Mouse (Mus musculus): ENCODE measurements at regions not wholly inside any gene's neighbourhood (a gene's known extent, or its start where the extent isn't known, plus 50 kb on each side); places are given as distances from the start of the nearest gene placed in this dataset.

DNA sequence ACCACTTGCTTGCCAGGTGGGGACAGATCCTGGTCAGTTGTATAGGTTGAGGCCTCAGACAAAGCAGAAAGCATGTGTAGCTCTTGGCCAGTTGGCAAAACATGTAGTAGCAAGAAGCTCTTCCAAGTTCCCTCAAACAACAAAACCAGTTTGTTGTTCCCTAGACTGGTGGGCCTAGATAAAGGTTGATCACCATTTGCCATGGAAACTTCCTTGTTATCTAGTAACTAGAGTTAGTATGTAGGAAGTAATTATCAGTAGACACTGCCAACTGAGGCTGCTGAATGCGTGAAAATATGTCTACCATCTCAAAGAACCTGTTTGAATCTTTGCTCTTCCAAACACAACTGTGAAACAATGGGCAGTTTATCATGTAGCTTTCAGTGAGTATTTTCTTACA lies 1098.7 kb downstream of the Pcdh18 start:
- no peak overlapping the region for H3K9ac ChIP-seq (ENCODE audit: low read depth, low read length)
- H3K27me3 ChIP-seq (ENCODE audit: control insufficient read depth, insufficient read depth, low read length) = no peaks in the 10 kb centered on the region
- 75% methylated on average over 1 of the region's 1 CpGs for WGBS
- TF ChIP-seq POLR2A (IDR thresholded peaks at IDR 0.05; ENCODE audit: extremely low read depth, insufficient read depth, low read length) = no peak
- no peak for TF ChIP-seq CTCF (IDR thresholded peaks at IDR 0.05; ENCODE audit: low read depth, low read length)
- H3K4me3 ChIP-seq (ENCODE audit: insufficient read depth, low read depth, low read length) = no peak overlapping the region
- H3K4me1 ChIP-seq (ENCODE audit: control insufficient read depth, insufficient read depth, low read length) = no peaks in the 10 kb centered on the region
- DNase-seq (ENCODE audit: extremely low read depth, low read depth, low spot score) = no peak
- no peaks in the 10 kb centered on the region for H3K36me3 ChIP-seq (ENCODE audit: control insufficient read depth, insufficient read depth, low read length)
- H3K79me2 ChIP-seq (ENCODE audit: control insufficient read depth, insufficient read depth, low read length) = no peaks in the 10 kb centered on the region
- no peak overlapping the region for H3K27ac ChIP-seq (replicated peaks; ENCODE audit: insufficient read depth, low read depth, low read length)

DNA sequence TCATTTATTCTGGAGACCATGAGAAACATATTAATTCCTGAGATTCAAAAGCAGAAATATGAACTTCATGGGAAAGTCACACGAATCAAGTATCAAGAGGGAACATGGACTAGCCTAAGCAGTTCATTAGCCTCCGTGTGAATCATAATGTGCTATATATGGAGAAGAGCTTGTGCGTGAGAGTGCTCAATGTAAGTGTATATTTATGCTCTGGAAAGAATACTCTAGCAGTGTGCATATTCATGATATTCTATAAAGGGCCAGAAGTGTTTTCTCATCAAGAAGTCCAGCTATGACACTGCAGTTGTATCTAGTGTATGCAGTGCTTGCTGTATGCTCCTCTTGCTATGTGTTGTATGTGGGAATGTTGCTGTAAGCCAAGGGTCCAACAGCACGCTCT lies 1102.0 kb downstream of the Pcdh18 start:
- H3K4me1 ChIP-seq (ENCODE audit: control insufficient read depth, insufficient read depth, low read length) = no peaks in the 10 kb centered on the region
- no peak overlapping the region for H3K4me3 ChIP-seq (ENCODE audit: insufficient read depth, low read depth, low read length)
- no peaks in the 10 kb centered on the region for H3K27me3 ChIP-seq (ENCODE audit: control insufficient read depth, insufficient read depth, low read length)
- H3K27ac ChIP-seq (replicated peaks; ENCODE audit: insufficient read depth, low read depth, low read length) = no peak overlapping the region
- no peak overlapping the region for H3K9ac ChIP-seq (ENCODE audit: low read depth, low read length)
- H3K79me2 ChIP-seq (ENCODE audit: control insufficient read depth, insufficient read depth, low read length) = no peaks in the 10 kb centered on the region
- WGBS = 73% methylated on average over 4 of the region's 4 CpGs
- no peaks in the 10 kb centered on the region for H3K36me3 ChIP-seq (ENCODE audit: control insufficient read depth, insufficient read depth, low read length)
- TF ChIP-seq CTCF (IDR thresholded peaks at IDR 0.05; ENCODE audit: low read depth, low read length) (no peak), POLR2A (IDR thresholded peaks at IDR 0.05; ENCODE audit: extremely low read depth, insufficient read depth, low read length) (no peak)
- DNase-seq (ENCODE audit: extremely low read depth, low read depth, low spot score) = no peak

DNA sequence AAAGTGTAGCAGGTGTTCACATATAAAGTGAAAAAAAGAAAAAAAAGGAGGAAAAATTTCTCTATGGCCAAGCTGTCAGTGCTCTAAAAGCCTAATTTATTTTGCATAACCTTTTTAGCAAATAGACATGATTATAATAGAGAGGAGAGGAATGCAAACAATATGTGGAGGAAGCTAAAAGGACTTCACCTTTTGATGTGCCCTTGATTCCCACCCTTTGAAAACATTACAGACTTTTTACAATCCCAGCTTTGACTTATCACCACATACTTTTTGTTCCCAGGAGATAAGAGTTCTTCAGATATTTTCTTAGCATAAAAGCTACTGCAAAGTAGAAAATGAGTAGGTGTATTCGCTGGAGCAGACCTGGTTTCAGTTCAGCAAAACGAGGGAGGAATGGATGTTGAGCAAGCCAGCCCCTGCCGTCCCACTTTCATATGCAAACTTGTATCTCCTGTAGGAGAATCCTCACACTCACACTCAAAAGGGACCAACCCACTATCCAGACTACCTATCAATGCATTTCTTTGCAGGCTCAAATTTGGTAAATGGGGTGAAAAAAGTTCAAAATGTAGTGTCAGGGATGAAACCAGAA lies 1125.1 kb downstream of the Pcdh18 start:
- Histone ChIP-seq H3K36me3 (ENCODE audit: control insufficient read depth, insufficient read depth, low read length) (no peaks in the 10 kb centered on the region), H3K27ac (replicated peaks; ENCODE audit: insufficient read depth, low read depth, low read length) (no peak overlapping the region), H3K79me2 (ENCODE audit: control insufficient read depth, insufficient read depth, low read length) (no peaks in the 10 kb centered on the region), H3K27me3 (ENCODE audit: control insufficient read depth, insufficient read depth, low read length) (no peaks in the 10 kb centered on the region), H3K4me1 (ENCODE audit: control insufficient read depth, insufficient read depth, low read length) (no peaks in the 10 kb centered on the region), H3K9ac (ENCODE audit: low read depth, low read length) (no peak overlapping the region), H3K4me3 (ENCODE audit: insufficient read depth, low read depth, low read length) (no peak overlapping the region)
- no peak for TF ChIP-seq POLR2A (IDR thresholded peaks at IDR 0.05; ENCODE audit: extremely low read depth, insufficient read depth, low read length)
- no peak for TF ChIP-seq CTCF (IDR thresholded peaks at IDR 0.05; ENCODE audit: low read depth, low read length)
- no peak for DNase-seq (ENCODE audit: extremely low read depth, low read depth, low spot score)
- WGBS = 35% methylated on average over 3 of the region's 3 CpGs

DNA sequence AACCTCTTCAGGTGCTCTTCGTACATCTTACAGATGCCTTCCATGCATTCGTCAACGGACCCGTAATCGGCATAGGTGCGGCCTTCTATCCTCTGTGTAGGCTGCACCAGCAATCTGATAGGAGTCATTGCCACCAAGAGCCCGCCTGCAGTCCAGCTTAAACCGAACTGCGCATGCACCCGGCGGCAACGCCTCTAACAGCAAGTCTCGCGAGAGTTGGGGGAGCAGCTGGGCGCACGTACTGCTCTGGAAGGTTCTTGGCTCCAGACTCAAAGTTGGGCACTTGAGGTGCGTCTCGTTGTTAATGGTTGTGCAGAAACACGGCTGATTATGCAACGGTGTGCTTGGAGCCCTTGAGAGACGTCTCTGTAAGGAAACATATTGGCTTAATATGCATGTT lies 1148.2 kb downstream of the Pcdh18 start:
- DNase-seq (ENCODE audit: extremely low read depth, low read depth, low spot score) = no peak
- Histone ChIP-seq H3K79me2 (ENCODE audit: control insufficient read depth, insufficient read depth, low read length) (no peaks in the 10 kb centered on the region), H3K4me3 (ENCODE audit: insufficient read depth, low read depth, low read length) (no peak overlapping the region), H3K4me1 (ENCODE audit: control insufficient read depth, insufficient read depth, low read length) (no peaks in the 10 kb centered on the region; the same call in 1 of the 2 replicates), H3K36me3 (ENCODE audit: control insufficient read depth, insufficient read depth, low read length) (no peaks in the 10 kb centered on the region), H3K9ac (ENCODE audit: low read depth, low read length) (no peak overlapping the region), H3K27me3 (ENCODE audit: control insufficient read depth, insufficient read depth, low read length) (no peaks in the 10 kb centered on the region), H3K27ac (replicated peaks; ENCODE audit: insufficient read depth, low read depth, low read length) (no peak overlapping the region)
- 94% methylated on average over 21 of the region's 21 CpGs for WGBS
- no peak for TF ChIP-seq CTCF (IDR thresholded peaks at IDR 0.05; ENCODE audit: low read depth, low read length)
- TF ChIP-seq POLR2A (IDR thresholded peaks at IDR 0.05; ENCODE audit: extremely low read depth, insufficient read depth, low read length) = no peak

DNA sequence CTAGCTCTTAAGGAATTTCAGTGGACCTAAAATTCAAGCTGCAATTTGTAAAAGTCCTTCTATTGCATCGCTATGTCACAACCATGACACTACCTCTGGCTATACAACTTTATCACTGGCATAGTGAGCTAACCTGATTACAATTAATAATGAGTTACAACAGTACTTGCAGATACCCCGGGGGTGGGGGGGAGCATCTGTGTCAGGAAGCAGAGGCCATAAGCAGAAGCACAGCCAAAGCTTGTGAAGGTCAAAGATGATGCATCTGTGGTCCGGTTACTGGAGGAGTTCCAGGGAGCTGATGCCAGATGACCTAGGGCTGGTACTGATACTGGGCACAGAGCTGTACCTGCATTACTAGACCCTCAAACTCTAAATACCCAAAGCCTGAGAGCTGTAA lies 1152.3 kb downstream of the Pcdh18 start:
- no peak for TF ChIP-seq CTCF (IDR thresholded peaks at IDR 0.05; ENCODE audit: low read depth, low read length)
- no peak for TF ChIP-seq POLR2A (IDR thresholded peaks at IDR 0.05; ENCODE audit: extremely low read depth, insufficient read depth, low read length)
- no peak overlapping the region for H3K27ac ChIP-seq (replicated peaks; ENCODE audit: insufficient read depth, low read depth, low read length)
- no peak overlapping the region for H3K4me3 ChIP-seq (ENCODE audit: insufficient read depth, low read depth, low read length)
- H3K36me3 ChIP-seq (ENCODE audit: control insufficient read depth, insufficient read depth, low read length) = no peaks in the 10 kb centered on the region
- H3K79me2 ChIP-seq (ENCODE audit: control insufficient read depth, insufficient read depth, low read length) = no peaks in the 10 kb centered on the region
- WGBS = 74% methylated on average over 3 of the region's 3 CpGs
- DNase-seq (ENCODE audit: extremely low read depth, low read depth, low spot score) = no peak
- no peak overlapping the region for H3K9ac ChIP-seq (ENCODE audit: low read depth, low read length)
- H3K4me1 ChIP-seq (ENCODE audit: control insufficient read depth, insufficient read depth, low read length) = no peaks in the 10 kb centered on the region; the same call in 1 of the 2 replicates
- H3K27me3 ChIP-seq (ENCODE audit: control insufficient read depth, insufficient read depth, low read length) = no peaks in the 10 kb centered on the region

DNA sequence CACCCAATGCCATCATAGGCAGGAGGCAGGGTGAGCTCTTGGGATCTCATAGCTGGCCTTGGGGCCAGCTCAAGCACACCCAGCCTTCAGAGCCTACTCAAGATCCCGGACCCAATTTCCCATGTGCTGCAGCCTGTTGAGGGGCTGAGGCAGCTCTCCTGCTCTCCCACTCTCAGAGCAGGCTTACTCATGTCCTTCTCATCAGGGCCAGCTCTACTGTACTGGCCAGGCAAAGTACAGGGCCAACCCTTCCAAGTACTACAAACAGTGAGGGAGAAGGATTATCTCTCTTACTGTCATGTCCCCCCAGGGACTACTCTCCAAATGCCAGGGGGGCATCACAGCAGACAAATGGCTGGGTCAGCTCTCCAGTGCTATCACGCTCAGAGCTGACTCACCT lies 1169.8 kb downstream of the Pcdh18 start:
- Histone ChIP-seq H3K36me3 (ENCODE audit: control insufficient read depth, insufficient read depth, low read length) (no peaks in the 10 kb centered on the region), H3K9ac (ENCODE audit: low read depth, low read length) (no peak overlapping the region), H3K4me1 (ENCODE audit: control insufficient read depth, insufficient read depth, low read length) (peaks cover 6% of the 10 kb centered on the region), H3K79me2 (ENCODE audit: control insufficient read depth, insufficient read depth, low read length) (no peaks in the 10 kb centered on the region), H3K27ac (replicated peaks; ENCODE audit: insufficient read depth, low read depth, low read length) (no peak overlapping the region), H3K27me3 (ENCODE audit: control insufficient read depth, insufficient read depth, low read length) (no peaks in the 10 kb centered on the region), H3K4me3 (ENCODE audit: insufficient read depth, low read depth, low read length) (no peak overlapping the region)
- WGBS = 92% methylated on average over 2 of the region's 2 CpGs
- no peak for DNase-seq (ENCODE audit: extremely low read depth, low read depth, low spot score)
- TF ChIP-seq CTCF (IDR thresholded peaks at IDR 0.05; ENCODE audit: low read depth, low read length) (no peak), POLR2A (IDR thresholded peaks at IDR 0.05; ENCODE audit: extremely low read depth, insufficient read depth, low read length) (no peak)

Measured in liver, adult 2 months (tissue).